Comparison of ENCODE assay signal across 8 mouse cellular contexts in the genomic region with DNA sequence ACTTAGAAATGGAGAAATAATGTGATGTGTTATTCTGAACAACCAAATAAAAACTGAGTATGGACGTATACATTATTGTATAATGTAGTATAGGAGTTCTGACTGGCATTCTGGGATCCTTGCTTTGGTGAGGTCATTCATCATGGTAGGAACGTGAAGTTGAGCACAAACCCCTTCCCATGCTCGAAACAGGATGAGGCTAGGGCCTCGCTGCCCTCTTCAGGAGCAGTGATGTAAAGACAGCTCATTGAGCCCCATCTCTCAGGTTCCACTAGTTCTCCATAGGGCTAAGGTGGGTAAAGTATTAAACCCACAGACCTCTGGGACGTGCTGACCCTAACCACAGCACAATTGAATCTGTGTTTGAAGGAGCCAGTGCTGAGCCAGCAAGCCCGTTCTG.
DNase-seq lines count a peak whose midpoint lies in the region; ATAC-seq and TF ChIP-seq lines count a peak whose summit lies in the region.

No protein-coding gene starts in this region.

- no peaks in the 10 kb centered on the region for H3K9me3 ChIP-seq in limb, embryonic 11.5 days (ENCODE audit: control insufficient read depth, low read length)
- H3K9me3 ChIP-seq in limb, embryonic 10.5 days (replicated peaks), result no peaks in the 10 kb centered on the region

- no peak overlapping the region for H3K9ac ChIP-seq in limb, embryonic 11.5 days (ENCODE audit: low read length)

- H3K4me1 ChIP-seq in limb, embryonic 11.5 days (ENCODE audit: control insufficient read depth, insufficient read depth, low read length), result no peaks in the 10 kb centered on the region
- H3K4me1 ChIP-seq in limb, embryonic 10.5 days, result no peaks in the 10 kb centered on the region
- no peaks in the 10 kb centered on the region for H3K4me1 ChIP-seq in embryonic fibroblast, embryonic 13.5 days (ENCODE audit: control insufficient read depth, insufficient read depth, low read length)

- DNase-seq in adrenal gland, adult (ENCODE audit: inconsistent age in 2 of 2, low spot score in 1 of 2), result peak; percentile 11 to 64
- DNase-seq in adrenal gland, adult 8-10 months, result no peak
- DNase-seq in limb, embryonic 11.5 days (ENCODE audit: low spot score), result peak; percentile 33
- no peak for DNase-seq in limb, embryonic 10.5 days (ENCODE audit: low spot score)
- DNase-seq in ovary, adult 18-20 months (ENCODE audit: low spot score), result no peak
- no peak for DNase-seq in ovary, postnatal 10 days (ENCODE audit: low spot score)

- H3K27me3 ChIP-seq in limb, embryonic 11.5 days (ENCODE audit: control insufficient read depth, insufficient read depth, low read length), result no peaks in the 10 kb centered on the region
- no peaks in the 10 kb centered on the region for H3K27me3 ChIP-seq in limb, embryonic 10.5 days (ENCODE audit: low read depth, poor library complexity, severe bottlenecking)

- H3K27ac ChIP-seq in limb, embryonic 11.5 days (replicated peaks; ENCODE audit: low read depth, low read length), result no peak overlapping the region
- no peak overlapping the region for H3K27ac ChIP-seq in limb, embryonic 10.5 days
- no peak overlapping the region for H3K27ac ChIP-seq in embryonic fibroblast, embryonic 13.5 days (ENCODE audit: insufficient read depth, low read length)

- H3K4me3 ChIP-seq in limb, embryonic 11.5 days (ENCODE audit: low read depth, low read length), result no peak overlapping the region
- H3K4me3 ChIP-seq in limb, embryonic 10.5 days, result no peak overlapping the region
- H3K4me3 ChIP-seq in embryonic fibroblast, embryonic 13.5 days (ENCODE audit: insufficient read depth, low read length), result no peak overlapping the region

- ATAC-seq in limb, embryonic 11.5 days (ENCODE audit: insufficient number of reproducible peaks, low FRiP score, low TSS enrichment, low read depth), result no peak
- peak; percentile 70 for ATAC-seq in megakaryocyte progenitor cell, adult 5-6 weeks (replicated peaks; ENCODE audit: poor library complexity)

- peak; percentile 74; the same call in 1 of the 2 replicates for TF ChIP-seq CTCF in embryonic fibroblast, embryonic 13.5 days (IDR thresholded peaks at IDR 0.05; ENCODE audit: borderline replicate concordance, insufficient read depth, low read length)

- no peak overlapping the region for H3K4me2 ChIP-seq in limb, embryonic 11.5 days (ENCODE audit: low read depth, severe bottlenecking)

- no peaks in the 10 kb centered on the region for H3K36me3 ChIP-seq in limb, embryonic 11.5 days (ENCODE audit: control insufficient read depth, insufficient read depth, low read length)
- H3K36me3 ChIP-seq in limb, embryonic 10.5 days, result no peaks in the 10 kb centered on the region

- TF ChIP-seq POLR2A in embryonic fibroblast, embryonic 13.5 days (IDR thresholded peaks at IDR 0.05; ENCODE audit: low read depth, low read length), result no peak

- WGBS in limb, embryonic 11.5 days, result 50% methylated on average over 6 of the region's 6 CpGs
- 57% methylated on average over 6 of the region's 6 CpGs for WGBS in limb, embryonic 10.5 days

Comparison
In these comparisons a context has a peak if more than half of its experiments do, and no peak if none do; other contexts are left out.
1. DNase-seq: peak in adrenal gland, adult (2 of 2) and limb, embryonic 11.5 days (single experiment); none in adrenal gland, adult 8-10 months (single experiment), limb, embryonic 10.5 days (single experiment), ovary, adult 18-20 months (single experiment) and ovary, postnatal 10 days (single experiment).